Mouse (Mus musculus) brain, embryonic 14.5 days (tissue): ENCODE measurements at regions not wholly inside any gene's neighbourhood (a gene's known extent, or its start where the extent isn't known, plus 50 kb on each side); places are given as distances from the start of the nearest gene placed in this dataset.
"Not testable (repeated sequence)": the region's sequence is repeated elsewhere in the genome, so short reads cannot be mapped to it uniquely, and the experiment has no call there.

Source experiments
- DNase-seq: peaks from one replicate; pipeline ENCODE4 v3.0.0-alpha.2; 2011; ENCODE audit warnings: low read depth
- CTCF ChIP-seq: fragments of 200-500 bp; IDR thresholded peaks from 2 replicates; pipeline ENCODE4 v1.5.1; 2012; ENCODE audit warnings: inconsistent platforms, mild to moderate bottlenecking, moderate library complexity, borderline replicate concordance; ENCODE audit not compliant: insufficient read depth, insufficient read length; ENCODE audit errors: extremely low read depth
- POLR2A ChIP-seq: fragments of 200-500 bp; IDR thresholded peaks from 2 replicates; pipeline ENCODE4 v1.6.1; 2012; ENCODE audit warnings: mild to moderate bottlenecking, inconsistent platforms, borderline replicate concordance; ENCODE audit not compliant: poor library complexity, insufficient read depth, insufficient read length, severe bottlenecking; ENCODE audit errors: extremely low read depth

DNA sequence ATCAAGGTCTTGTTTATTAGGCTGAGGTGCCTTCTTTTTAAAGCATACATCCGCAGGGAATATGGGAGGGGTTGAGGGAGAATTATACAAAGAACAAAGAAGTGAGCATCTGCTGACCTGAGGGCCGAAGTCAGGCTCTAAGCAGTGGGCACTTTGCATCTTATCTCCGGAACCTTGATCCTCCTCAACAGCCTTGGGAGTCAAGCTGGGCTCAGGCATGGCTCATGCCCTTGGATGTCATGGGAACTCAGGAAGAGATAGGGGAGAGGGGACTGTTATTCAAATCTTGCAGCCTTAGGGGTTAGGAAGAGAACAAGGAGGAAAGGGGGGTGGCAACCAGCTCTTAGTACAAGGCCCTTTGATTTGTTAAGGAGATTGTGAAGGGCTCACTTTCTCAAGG lies 248.5 kb downstream of the Gm19965 start:
- not testable (repeated sequence) for DNase-seq

DNA sequence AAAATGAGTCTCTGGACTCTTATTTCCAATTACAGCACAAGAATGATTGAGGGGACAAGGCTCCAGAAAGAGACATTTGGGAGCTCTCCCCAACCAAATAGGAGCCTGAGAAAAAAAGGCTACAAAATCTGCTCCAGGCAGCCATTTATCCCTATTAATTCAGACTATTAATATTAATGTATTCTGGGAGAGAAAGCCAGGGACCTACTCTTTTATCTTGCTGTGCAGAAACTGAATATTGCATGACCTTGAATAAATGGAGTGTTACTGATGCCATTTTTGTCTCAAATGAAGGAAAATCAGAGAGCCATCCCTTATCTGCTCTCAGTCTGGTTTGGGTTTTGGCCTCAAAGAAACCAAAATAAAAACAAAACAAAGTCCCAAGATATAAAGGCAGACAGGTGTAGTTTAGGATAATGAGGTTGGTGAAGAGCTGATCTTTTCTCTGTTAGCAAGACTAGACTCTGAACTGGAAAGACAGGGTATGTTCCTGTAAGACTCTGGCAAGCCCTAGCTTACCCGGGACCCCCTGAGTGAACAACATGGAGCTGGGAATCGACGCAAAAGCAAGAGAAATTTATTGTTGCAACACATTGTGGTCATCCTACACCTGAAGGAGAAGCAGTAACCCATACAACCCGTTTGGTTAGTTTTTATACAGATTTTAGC lies 264.5 kb downstream of the Gm19965 start:
- DNase-seq = peak; percentile 53
- TF ChIP-seq POLR2A = no peak
- TF ChIP-seq CTCF = no peak

DNA sequence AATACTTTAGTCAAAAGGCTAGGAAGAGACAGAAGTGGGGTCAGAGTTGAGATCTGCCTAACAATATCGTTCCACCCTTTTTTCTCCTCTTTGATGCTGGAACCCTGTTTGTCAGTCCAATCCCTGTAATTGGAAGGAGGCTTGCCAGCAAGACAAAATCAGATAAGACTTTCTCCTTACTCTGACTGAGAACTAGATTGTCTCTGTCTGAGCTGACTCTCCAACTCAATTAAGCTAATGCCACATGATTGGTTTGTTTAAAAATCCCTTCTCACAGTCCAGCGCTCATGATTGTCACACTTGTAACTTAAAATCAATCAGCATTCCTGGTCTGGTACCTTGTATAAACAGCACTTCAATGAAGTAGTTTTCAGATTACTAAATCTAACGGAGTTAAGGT lies 284.4 kb downstream of the Gm19965 start:
- TF ChIP-seq POLR2A (no peak), CTCF (no peak)

DNA sequence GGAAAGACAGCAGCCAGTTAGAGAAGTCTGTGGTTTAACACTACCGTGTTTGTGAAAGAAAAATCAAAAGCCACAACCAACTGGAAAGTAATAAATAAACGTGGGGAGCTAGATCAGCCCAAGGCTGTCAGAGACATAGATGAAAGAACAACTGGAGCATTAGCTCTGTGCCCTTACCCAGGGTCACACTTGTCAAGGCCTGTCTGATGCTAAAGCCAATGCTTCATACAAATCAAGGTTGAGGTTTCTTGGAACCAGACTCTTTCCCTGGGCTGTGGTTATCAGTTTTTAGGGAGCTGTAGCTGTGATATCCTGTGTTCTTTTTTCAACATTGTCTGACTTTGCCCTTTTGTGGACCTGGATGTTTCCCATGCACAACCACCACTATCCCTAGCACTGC lies 308.7 kb downstream of the Gm19965 start:
- TF ChIP-seq CTCF (no peak), POLR2A (no peak)
- no peak for DNase-seq

More for the DNA sequence above, 284.4 kb downstream of the Gm19965 start:
- peak; percentile 23 for DNase-seq

DNA sequence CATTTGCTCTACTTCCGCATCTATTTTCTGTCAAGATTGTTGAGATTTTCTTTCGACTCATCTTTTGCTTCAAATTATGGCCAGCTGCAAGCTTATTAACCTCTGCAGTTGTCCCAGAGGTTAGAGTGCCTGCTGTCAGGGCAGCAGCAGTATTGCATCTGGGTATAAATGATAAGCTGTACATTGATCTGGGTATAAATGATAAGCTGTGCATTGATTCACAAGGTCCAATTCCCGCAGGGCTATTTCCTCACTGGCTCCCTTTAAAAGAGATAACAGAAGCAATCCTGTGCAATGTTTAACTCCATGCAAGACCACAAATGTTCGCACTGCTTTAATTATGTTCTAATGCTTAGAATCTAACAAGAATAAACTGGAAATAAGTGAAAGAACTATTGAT lies 311.1 kb downstream of the Gm19965 start:
- DNase-seq = no peak
- no peak for TF ChIP-seq POLR2A
- TF ChIP-seq CTCF = no peak

DNA sequence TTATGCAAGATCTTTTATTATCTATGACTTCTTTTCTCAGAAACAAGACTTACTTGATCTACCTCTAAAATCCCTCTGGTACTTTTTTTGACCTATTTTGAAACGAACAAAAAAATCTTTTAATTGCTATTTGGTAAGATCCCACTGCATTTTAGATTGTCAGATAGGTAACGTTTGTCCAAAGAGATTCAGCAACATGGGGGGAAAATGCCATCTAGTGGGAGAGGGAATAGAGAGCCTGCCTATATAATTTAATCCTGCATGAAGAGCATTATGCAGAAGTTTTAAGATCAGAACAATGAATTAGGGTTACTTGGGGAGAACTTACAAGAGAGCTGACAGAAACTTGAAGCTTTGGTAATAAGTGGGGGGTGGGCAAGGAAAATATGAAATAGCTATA lies 320.2 kb downstream of the Gm19965 start:
- TF ChIP-seq CTCF (no peak), POLR2A (no peak)
- peak; percentile 62 for DNase-seq
